Mouse (Mus musculus): ENCODE measurements at regions not wholly inside any gene's neighbourhood (a gene's known extent, or its start where the extent isn't known, plus 50 kb on each side); places are given as distances from the start of the nearest gene placed in this dataset.

- DNase-seq (ENCODE audit: low spot score in 2 of 2): no peak
Measured at GRCm38 (mm10) chr16:97234321-97234720, 63.8 kb upstream of the Dscam start.

- no peak for DNase-seq (ENCODE audit: low spot score in 2 of 2)
Measured at GRCm38 (mm10) chr16:97239626-97240025, 69.1 kb upstream of the Dscam start.

GRCm38 (mm10) chr16:97240085-97240484, 69.5 kb upstream of the Dscam start:
- DNase-seq (ENCODE audit: low spot score in 2 of 2): no peak

GRCm38 (mm10) chr16:97240859-97241360, 70.4 kb upstream of the Dscam start:
- DNase-seq (ENCODE audit: low spot score in 2 of 2): no peak

GRCm38 (mm10) chr16:97241639-97242038, 71.1 kb upstream of the Dscam start:
- DNase-seq (ENCODE audit: low spot score in 2 of 2): no peak

GRCm38 (mm10) chr16:97250488-97250887, 79.9 kb upstream of the Dscam start:
- no peak for DNase-seq (ENCODE audit: low spot score in 2 of 2)

- DNase-seq (ENCODE audit: low spot score in 2 of 2): no peak
Measured at GRCm38 (mm10) chr16:97252551-97252950, 82.0 kb upstream of the Dscam start.

- DNase-seq (ENCODE audit: low spot score in 2 of 2): peak in 1 of 2 experiments; percentile 17
Measured at GRCm38 (mm10) chr16:97252997-97253635, 82.6 kb upstream of the Dscam start.

- DNase-seq (ENCODE audit: low spot score in 2 of 2): peak in 1 of 2 experiments; percentile 9
Measured at GRCm38 (mm10) chr16:97258821-97259220, 88.3 kb upstream of the Dscam start.

- no peak for DNase-seq (ENCODE audit: low spot score in 2 of 2)
Measured at GRCm38 (mm10) chr16:97263451-97263850, 92.9 kb upstream of the Dscam start.

GRCm38 (mm10) chr16:97270417-97271133, 86.0 kb upstream of the Bace2 start:
- DNase-seq (ENCODE audit: low spot score in 2 of 2): no peak

GRCm38 (mm10) chr16:97271264-97271663, 85.3 kb upstream of the Bace2 start:
- DNase-seq (ENCODE audit: low spot score in 2 of 2): no peak

GRCm38 (mm10) chr16:97272035-97272631, 84.4 kb upstream of the Bace2 start:
- DNase-seq (ENCODE audit: low spot score in 2 of 2): peak; percentile 66 to 84

- no peak for DNase-seq (ENCODE audit: low spot score in 2 of 2)
Measured at GRCm38 (mm10) chr16:97278913-97279312, 77.6 kb upstream of the Bace2 start.

GRCm38 (mm10) chr16:97281615-97282110, 74.9 kb upstream of the Bace2 start:
- DNase-seq (ENCODE audit: low spot score in 2 of 2): no peak

- DNase-seq (ENCODE audit: low spot score in 2 of 2): no peak
Measured at GRCm38 (mm10) chr16:97282943-97283342, 73.6 kb upstream of the Bace2 start.

- peak; percentile 33 to 35 for DNase-seq (ENCODE audit: low spot score in 2 of 2)
Measured at GRCm38 (mm10) chr16:97285886-97286447, 70.6 kb upstream of the Bace2 start.

- DNase-seq (ENCODE audit: low spot score in 2 of 2): peak; percentile 63 to 68
Measured at GRCm38 (mm10) chr16:97286717-97287116, 69.8 kb upstream of the Bace2 start.

GRCm38 (mm10) chr16:97288634-97289033, 67.9 kb upstream of the Bace2 start:
- peak; percentile 40 to 54 for DNase-seq (ENCODE audit: low spot score in 2 of 2)

- no peak for DNase-seq (ENCODE audit: low spot score in 2 of 2)
Measured at GRCm38 (mm10) chr16:97292484-97293048, 64.0 kb upstream of the Bace2 start.

GRCm38 (mm10) chr16:97293273-97293672, 63.3 kb upstream of the Bace2 start:
- DNase-seq (ENCODE audit: low spot score in 2 of 2): peak; percentile 57 to 81

All from layer of hippocampus, adult 8-10 months (tissue).